Mouse (Mus musculus): Measurements from ENCODE around the gene AC124108.1.

AC124108.1 gene

DNA sequence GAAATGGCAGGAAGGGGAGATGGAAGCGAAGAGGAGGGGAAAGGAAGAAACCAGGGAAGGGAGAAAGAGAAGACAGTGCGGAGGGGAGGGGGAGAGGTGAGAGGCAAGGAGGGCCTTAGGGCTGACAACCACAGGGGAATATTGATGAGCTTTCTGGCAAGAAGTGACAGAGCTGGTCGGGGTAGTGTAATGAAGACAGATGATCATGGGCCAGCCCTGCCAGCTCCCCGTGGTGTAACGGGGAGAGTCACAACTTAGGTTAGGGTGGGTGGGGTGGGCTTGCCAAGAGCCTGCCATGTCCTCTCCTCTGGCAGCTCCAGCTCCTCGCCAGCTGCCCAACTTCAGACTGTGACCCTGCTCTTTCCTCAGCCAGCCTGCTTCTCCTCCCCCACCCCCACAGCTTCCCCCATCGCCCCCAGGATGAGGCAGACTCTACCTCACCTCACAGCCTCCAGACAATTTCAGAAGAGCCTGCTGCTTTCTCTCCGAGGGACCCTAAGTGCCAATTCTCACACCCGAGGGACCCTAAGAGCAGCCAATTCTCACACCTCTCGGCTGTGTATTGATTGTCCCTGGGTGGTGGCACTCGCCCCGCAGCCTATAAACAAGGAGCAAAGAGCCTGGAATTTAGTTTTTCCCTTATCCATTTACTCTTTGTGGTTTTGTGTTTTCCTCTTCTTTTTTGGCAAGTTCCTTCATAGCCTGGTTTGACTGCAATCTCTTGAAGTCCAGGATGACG, 26.3 kb upstream of the AC124108.1 start:
- DNase-seq (ENCODE audit: low spot score) = no peak

- DNase-seq (ENCODE audit: low spot score) = no peak
These were observed 25.4 kb upstream of the AC124108.1 start for GRCm38 (mm10) chr1:132165859-132166258.

GRCm38 (mm10) chr1:132168115-132168767, 23.0 kb upstream of the AC124108.1 start:
- DNase-seq (ENCODE audit: low spot score) = no peak

- DNase-seq (ENCODE audit: low spot score) = no peak
These were observed 20.6 kb upstream of the AC124108.1 start for GRCm38 (mm10) chr1:132170698-132171097.

DNA sequence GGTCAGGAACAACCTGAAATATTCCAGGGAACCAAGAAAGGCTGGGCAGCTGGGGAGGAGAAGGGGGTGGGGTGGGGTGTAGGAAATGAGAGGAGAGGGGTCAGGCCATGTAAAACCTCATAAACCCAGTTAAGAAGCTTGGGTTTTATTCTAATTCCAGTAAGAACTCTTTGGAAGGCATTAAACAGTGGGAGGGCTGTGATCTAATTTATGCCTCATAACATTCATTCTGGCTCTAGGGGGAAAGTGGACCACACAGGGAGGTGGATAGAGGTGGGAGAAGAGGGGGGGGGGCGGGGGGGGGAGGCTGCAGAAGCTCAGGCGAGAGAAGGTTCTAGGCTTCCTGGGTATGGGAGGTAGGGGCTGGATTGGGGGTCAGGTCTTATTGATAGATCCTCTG, 19.6 kb upstream of the AC124108.1 start:
- DNase-seq (ENCODE audit: low spot score) = no peak

DNA sequence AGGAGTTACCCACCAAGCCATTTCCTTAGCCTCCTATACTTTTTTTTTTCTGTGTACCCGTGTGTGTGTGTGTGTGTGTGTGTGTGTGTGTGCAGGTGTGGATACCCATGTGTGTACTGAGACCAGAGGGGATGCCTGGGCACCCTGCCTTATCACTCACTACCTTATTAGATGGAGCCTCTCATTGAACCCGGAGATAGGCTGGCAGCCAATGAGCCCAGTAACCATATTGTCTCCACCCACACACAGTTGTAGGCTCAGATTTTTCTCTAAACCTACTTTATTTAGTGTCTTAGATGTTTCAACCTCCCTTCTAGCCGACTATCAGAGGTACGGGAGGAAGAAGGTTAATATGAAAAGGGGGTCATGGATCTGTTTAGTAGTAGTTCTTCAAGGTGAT, 5.0 kb upstream of the AC124108.1 start:
- no peak for DNase-seq (ENCODE audit: low spot score)

DNA sequence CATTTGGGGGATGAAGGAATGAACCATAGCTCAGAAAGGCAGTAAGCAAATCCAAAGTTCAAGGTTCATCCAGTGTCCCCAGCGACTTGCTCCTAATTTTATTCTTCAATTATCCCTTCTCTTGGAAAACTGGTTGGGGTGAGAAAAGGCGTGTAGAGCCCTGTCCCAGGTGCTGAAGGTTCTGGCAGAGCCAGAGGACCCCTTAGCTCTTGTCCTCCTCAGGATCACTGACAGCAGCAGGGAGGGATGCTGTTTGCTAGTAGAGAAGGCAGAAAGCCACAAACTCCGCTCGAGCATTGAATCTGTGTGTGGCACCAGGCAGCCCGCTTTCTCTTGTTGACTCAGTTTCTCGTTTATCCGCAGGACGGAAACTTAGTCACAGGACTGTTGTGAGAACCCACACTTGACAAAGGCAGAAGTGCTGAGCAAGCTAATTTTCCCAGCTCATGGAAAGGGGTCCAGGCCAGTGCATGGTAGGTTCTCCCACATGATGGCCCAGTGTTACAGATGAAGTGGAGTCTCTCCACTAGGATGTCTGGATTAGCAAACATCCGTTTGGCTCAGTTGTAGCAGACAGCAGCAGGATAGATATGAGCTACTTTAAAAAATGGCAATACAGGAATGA, 2.7 kb upstream of the AC124108.1 start:
- DNase-seq (ENCODE audit: low spot score) = no peak

DNA sequence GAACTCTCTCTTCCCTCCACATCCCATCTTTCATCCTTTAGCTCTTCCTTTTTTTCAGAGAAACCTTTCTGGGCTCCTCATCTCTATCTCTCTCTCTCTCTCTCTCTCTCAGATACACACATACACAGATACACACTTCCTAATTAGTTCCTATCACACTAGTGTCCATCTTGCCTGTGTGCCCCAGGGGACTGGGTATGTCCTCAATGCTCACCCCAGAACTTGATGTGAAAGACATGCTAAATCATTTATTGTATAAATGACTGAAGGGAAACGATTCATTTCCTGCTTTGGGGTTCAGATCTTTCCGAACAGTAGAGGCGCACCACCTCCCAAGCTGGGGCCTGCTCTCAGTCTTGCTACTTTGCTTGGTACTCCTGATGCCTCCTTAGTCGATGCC, 2.0 kb upstream of the AC124108.1 start:
- DNase-seq (ENCODE audit: low spot score) = no peak

- no peak for DNase-seq (ENCODE audit: low spot score)
These were observed 1.2 kb upstream of the AC124108.1 start for GRCm38 (mm10) chr1:132190040-132190513.

DNA sequence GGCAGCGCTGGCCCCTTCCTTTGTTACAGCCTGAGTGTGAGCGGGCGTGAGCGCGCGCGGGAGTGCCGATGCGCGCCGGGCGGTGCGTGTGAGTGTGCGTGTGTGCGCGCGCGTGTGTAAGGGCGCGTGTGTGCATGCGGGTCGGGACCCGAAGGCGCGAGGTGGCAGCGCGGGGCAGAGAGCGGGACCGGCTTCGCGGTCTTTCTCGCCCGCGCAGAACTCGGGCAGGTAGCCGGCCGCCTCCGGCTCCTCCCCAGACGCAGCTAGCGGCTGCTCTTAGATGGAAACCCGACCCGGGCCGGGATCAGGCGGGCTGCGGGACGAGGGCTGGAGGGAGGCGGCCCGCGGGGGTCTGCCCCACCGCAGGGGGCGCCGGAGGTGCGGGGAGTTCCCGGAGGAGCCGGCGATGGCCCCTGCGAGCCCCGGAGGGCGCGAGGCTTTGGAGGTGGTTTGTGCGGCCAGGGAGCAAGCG, 600 bp upstream of the AC124108.1 start:
- no peak for DNase-seq (ENCODE audit: low spot score)

- DNase-seq (ENCODE audit: low spot score) = no peak
These were observed 776 bp downstream of the AC124108.1 start for GRCm38 (mm10) chr1:132191786-132192680.

- DNase-seq (ENCODE audit: low spot score) = no peak
These were observed 2.5 kb downstream of the AC124108.1 start for GRCm38 (mm10) chr1:132193806-132194205.

GRCm38 (mm10) chr1:132194624-132195023, 3.4 kb downstream of the AC124108.1 start:
- DNase-seq (ENCODE audit: low spot score) = no peak

GRCm38 (mm10) chr1:132195100-132195499, 3.8 kb downstream of the AC124108.1 start:
- DNase-seq (ENCODE audit: low spot score) = no peak

DNA sequence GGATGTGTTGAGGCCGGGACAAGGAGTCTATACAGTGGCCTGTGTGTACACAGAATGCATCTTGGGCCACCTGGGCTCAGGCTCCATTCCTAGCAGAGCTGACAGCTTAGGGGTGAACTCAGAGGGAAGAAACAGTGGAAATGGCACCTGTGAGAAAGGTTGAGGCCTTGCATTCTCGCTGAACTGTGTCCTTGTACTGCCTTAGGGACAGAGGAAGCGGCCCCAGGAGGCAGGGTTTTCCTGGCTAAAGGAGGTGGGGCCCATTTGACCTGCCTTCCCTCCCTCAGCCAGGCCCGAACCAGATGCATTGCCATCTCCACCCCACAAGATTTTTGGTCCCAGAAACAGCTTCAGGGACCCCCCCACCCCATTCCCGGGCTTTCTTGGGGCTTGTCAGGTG, 4.4 kb downstream of the AC124108.1 start:
- DNase-seq (ENCODE audit: low spot score) = no peak

- no peak for DNase-seq (ENCODE audit: low spot score)
These were observed 5.1 kb downstream of the AC124108.1 start for GRCm38 (mm10) chr1:132196337-132196736.

DNA sequence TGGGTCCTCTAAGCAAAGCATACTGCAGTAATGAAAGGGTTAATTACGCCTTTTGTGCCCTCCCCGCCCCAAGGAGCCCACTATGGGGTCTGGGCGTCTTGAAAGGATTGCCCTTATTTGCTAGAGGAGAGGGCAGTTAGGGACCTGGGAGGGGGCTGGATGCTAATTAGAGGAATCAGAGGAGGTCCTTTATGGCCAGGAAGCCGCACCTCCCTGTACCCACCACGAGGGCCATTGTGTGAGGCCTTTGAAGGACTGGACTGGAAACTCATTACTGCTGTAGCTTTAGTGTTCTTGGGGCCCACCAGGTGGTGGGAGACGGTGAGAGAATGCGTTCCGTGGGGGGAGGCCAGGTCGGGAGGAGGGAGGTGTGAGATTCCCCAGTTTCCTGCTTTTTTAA, 6.4 kb downstream of the AC124108.1 start:
- no peak for DNase-seq (ENCODE audit: low spot score)

GRCm38 (mm10) chr1:132198401-132199071, 7.3 kb downstream of the AC124108.1 start:
- DNase-seq (ENCODE audit: low spot score) = no peak

DNA sequence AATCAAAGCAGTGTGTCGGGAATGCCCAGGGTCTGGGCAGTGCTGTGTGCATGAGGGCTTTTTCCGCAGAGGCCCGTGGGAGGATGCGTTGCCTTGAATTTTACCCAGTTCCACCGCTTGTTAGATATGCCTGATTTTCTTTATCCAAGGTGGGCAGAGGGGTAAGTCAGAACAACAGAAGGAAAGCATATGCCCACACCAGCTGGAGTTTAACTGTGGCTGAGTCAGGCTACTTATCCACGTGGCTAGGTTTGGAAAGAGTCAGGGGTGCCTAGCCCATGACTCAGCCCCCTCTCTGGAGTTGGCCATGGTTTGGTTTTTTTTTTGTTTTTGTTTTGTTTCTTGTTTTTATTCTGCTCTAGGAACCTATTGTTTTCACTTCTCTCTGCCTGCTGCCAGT, 8.0 kb downstream of the AC124108.1 start:
- no peak for DNase-seq (ENCODE audit: low spot score)

DNA sequence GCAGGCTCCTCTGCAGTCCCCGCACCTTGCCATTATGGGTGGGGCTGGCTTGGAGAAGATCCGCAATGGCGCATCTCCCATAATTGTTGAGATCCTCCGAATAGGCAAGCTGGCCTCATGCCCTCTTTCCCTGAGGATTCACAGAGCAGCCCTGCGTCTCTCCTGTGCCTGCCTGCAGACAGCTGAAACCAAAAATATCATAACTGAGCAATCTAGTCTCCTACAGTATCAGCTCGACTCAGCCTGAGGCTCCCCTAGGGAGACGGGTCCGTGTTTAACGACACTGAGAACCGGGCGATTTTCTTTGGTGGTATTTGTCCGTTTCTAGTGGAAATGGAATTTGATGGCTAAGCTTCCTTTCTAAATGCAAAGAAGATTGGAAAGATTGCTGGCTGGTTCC, 8.7 kb downstream of the AC124108.1 start:
- DNase-seq (ENCODE audit: low spot score) = no peak

Measured in ovary, adult 18-20 months (tissue).